Mouse (Mus musculus): ENCODE data around the gene Prph2. TPM values are rescaled to one million over a fixed set of nuclear protein-coding genes. Genes with fewer than 3 reads are reported as not detected.

The Prph2 gene
- polyA plus RNA-seq, 1 experiment from 2014 or later = not detected

GRCm38 (mm10) chr17:46933557-46934348 lies 23.5 kb downstream of the Prph2 start:
- no peak overlapping the region for H3K4me2 ChIP-seq (ENCODE audit: low read depth, low read length)
- no peak overlapping the region for H3K27ac ChIP-seq (ENCODE audit: low read length)
- no peak overlapping the region for H3K9ac ChIP-seq (ENCODE audit: low read length)
- no peaks in the 10 kb centered on the region for H3K4me1 ChIP-seq (replicated peaks; ENCODE audit: control insufficient read depth, insufficient read depth, low read length)
- H3K9me3 ChIP-seq (ENCODE audit: control insufficient read depth, low read length) = no peaks in the 10 kb centered on the region
- H3K27me3 ChIP-seq (ENCODE audit: control insufficient read depth, insufficient read depth, low read depth, low read length) = no peaks in the 10 kb centered on the region
- WGBS = 81% methylated on average over 19 of the region's 19 CpGs
- peak; percentile 57; the same call in 1 of the 2 replicates for ATAC-seq (ENCODE audit: low read depth)
- H3K36me3 ChIP-seq (ENCODE audit: control insufficient read depth, insufficient read depth, low read length) = peaks cover 68% of the 10 kb centered on the region
- H3K4me3 ChIP-seq (ENCODE audit: low read length) = no peak overlapping the region

- Histone ChIP-seq H3K4me2 (ENCODE audit: low read depth, low read length) (no peak overlapping the region), H3K27ac (ENCODE audit: low read length) (no peak overlapping the region), H3K4me1 (replicated peaks; ENCODE audit: control insufficient read depth, insufficient read depth, low read length) (no peaks in the 10 kb centered on the region), H3K9me3 (ENCODE audit: control insufficient read depth, low read length) (no peaks in the 10 kb centered on the region), H3K36me3 (ENCODE audit: control insufficient read depth, insufficient read depth, low read length) (peaks cover 69% of the 10 kb centered on the region), H3K27me3 (ENCODE audit: control insufficient read depth, insufficient read depth, low read depth, low read length) (no peaks in the 10 kb centered on the region), H3K9ac (ENCODE audit: low read length) (no peak overlapping the region), H3K4me3 (ENCODE audit: low read length) (no peak overlapping the region)
- 91% methylated on average over 8 of the region's 8 CpGs for WGBS
- ATAC-seq (ENCODE audit: low read depth) = no peak
These were observed 30.2 kb downstream of the Prph2 start for GRCm38 (mm10) chr17:46940461-46940860.

DNA sequence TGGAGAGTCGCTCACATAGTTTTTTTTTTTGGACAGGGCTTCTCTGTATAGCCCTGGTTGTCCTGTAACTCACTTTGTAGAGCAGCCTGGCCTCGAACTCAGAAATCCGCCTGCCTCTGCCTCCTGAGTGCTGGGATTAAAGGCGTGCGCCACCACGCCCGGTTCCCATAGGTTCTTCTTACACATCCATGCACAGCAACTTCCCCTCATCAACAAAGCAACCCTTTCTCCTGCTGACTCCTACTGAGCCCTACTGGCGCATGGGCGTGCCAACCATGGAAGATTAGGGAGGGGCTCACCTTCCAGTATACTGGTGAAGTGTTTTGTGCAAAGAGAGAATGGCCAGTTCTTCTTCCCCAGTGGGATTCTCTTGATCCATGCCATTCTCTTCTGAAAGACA lies 32.2 kb downstream of the Prph2 start:
- 95% methylated on average over 9 of the region's 9 CpGs for WGBS
- Histone ChIP-seq H3K4me2 (ENCODE audit: low read depth, low read length) (no peak overlapping the region), H3K36me3 (ENCODE audit: control insufficient read depth, insufficient read depth, low read length) (peaks cover 63% of the 10 kb centered on the region), H3K4me3 (ENCODE audit: low read length) (no peak overlapping the region), H3K27me3 (ENCODE audit: control insufficient read depth, insufficient read depth, low read depth, low read length) (no peaks in the 10 kb centered on the region), H3K9me3 (ENCODE audit: control insufficient read depth, low read length) (no peaks in the 10 kb centered on the region), H3K27ac (ENCODE audit: low read length) (no peak overlapping the region), H3K4me1 (replicated peaks; ENCODE audit: control insufficient read depth, insufficient read depth, low read length) (no peaks in the 10 kb centered on the region), H3K9ac (ENCODE audit: low read length) (no peak overlapping the region)
- ATAC-seq (ENCODE audit: low read depth) = no peak

- H3K4me3 ChIP-seq (ENCODE audit: low read length) = no peak overlapping the region
- 94% methylated on average over 9 of the region's 9 CpGs for WGBS
- H3K36me3 ChIP-seq (ENCODE audit: control insufficient read depth, insufficient read depth, low read length) = peaks cover 51% of the 10 kb centered on the region
- no peaks in the 10 kb centered on the region for H3K9me3 ChIP-seq (ENCODE audit: control insufficient read depth, low read length)
- no peak for ATAC-seq (ENCODE audit: low read depth)
- no peak overlapping the region for H3K27ac ChIP-seq (ENCODE audit: low read length)
- H3K27me3 ChIP-seq (ENCODE audit: control insufficient read depth, insufficient read depth, low read depth, low read length) = no peaks in the 10 kb centered on the region
- no peaks in the 10 kb centered on the region for H3K4me1 ChIP-seq (replicated peaks; ENCODE audit: control insufficient read depth, insufficient read depth, low read length)
- H3K9ac ChIP-seq (ENCODE audit: low read length) = no peak overlapping the region
- H3K4me2 ChIP-seq (ENCODE audit: low read depth, low read length) = no peak overlapping the region
These were observed 36.0 kb downstream of the Prph2 start for GRCm38 (mm10) chr17:46946276-46946675.

DNA sequence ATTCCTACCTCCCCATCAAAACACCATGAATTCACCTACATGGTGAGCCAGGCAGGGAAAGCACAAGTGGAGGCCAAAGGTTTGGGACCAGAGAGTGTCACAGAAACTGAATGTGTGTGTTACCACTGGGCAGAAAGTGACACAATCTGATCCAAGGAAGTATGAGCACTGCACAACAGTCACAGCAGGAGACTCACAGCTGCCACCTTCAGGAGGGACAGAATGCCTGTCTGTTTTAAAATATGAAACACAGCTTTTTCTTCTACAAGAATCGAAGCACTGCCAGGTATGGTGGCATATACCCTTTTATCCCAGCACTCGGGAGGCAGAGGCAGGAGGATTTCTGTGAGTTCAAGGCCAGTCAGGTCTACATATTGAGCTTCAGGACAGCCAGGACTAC lies 47.8 kb downstream of the Prph2 start:
- WGBS = 90% methylated on average over 2 of the region's 2 CpGs
- Histone ChIP-seq H3K4me2 (ENCODE audit: low read depth, low read length) (no peak overlapping the region), H3K27ac (ENCODE audit: low read length) (no peak overlapping the region), H3K9ac (ENCODE audit: low read length) (no peak overlapping the region), H3K4me3 (ENCODE audit: low read length) (no peak overlapping the region), H3K9me3 (ENCODE audit: control insufficient read depth, low read length) (no peaks in the 10 kb centered on the region), H3K36me3 (ENCODE audit: control insufficient read depth, insufficient read depth, low read length) (peaks cover 72% of the 10 kb centered on the region), H3K27me3 (ENCODE audit: control insufficient read depth, insufficient read depth, low read depth, low read length) (no peaks in the 10 kb centered on the region), H3K4me1 (replicated peaks; ENCODE audit: control insufficient read depth, insufficient read depth, low read length) (no peaks in the 10 kb centered on the region)
- no peak for ATAC-seq (ENCODE audit: low read depth)

GRCm38 (mm10) chr17:46960216-46960615 lies 50.0 kb downstream of the Prph2 start:
- Histone ChIP-seq H3K9me3 (ENCODE audit: control insufficient read depth, low read length) (no peaks in the 10 kb centered on the region), H3K4me2 (ENCODE audit: low read depth, low read length) (no peak overlapping the region), H3K27ac (ENCODE audit: low read length) (no peak overlapping the region), H3K4me1 (replicated peaks; ENCODE audit: control insufficient read depth, insufficient read depth, low read length) (no peaks in the 10 kb centered on the region), H3K9ac (ENCODE audit: low read length) (no peak overlapping the region), H3K27me3 (ENCODE audit: control insufficient read depth, insufficient read depth, low read depth, low read length) (no peaks in the 10 kb centered on the region), H3K4me3 (ENCODE audit: low read length) (no peak overlapping the region), H3K36me3 (ENCODE audit: control insufficient read depth, insufficient read depth, low read length) (peaks cover 74% of the 10 kb centered on the region)
- no peak for ATAC-seq (ENCODE audit: low read depth)
- WGBS = 78% methylated on average over 10 of the region's 10 CpGs

- Histone ChIP-seq H3K27ac (ENCODE audit: low read length) (no peak overlapping the region), H3K9me3 (ENCODE audit: control insufficient read depth, low read length) (no peaks in the 10 kb centered on the region), H3K27me3 (ENCODE audit: control insufficient read depth, insufficient read depth, low read depth, low read length) (no peaks in the 10 kb centered on the region), H3K9ac (ENCODE audit: low read length) (no peak overlapping the region), H3K36me3 (ENCODE audit: control insufficient read depth, insufficient read depth, low read length) (peaks cover 72% of the 10 kb centered on the region), H3K4me2 (ENCODE audit: low read depth, low read length) (no peak overlapping the region), H3K4me3 (ENCODE audit: low read length) (no peak overlapping the region), H3K4me1 (replicated peaks; ENCODE audit: control insufficient read depth, insufficient read depth, low read length) (no peaks in the 10 kb centered on the region)
- no peak for ATAC-seq (ENCODE audit: low read depth)
- WGBS = 66% methylated on average over 3 of the region's 3 CpGs
These were observed 51.9 kb downstream of the Prph2 start for GRCm38 (mm10) chr17:46962153-46962552.

- no peaks in the 10 kb centered on the region for H3K27me3 ChIP-seq (ENCODE audit: control insufficient read depth, insufficient read depth, low read depth, low read length)
- 77% methylated on average over 13 of the region's 13 CpGs for WGBS
These were observed 52.9 kb downstream of the Prph2 start for GRCm38 (mm10) chr17:46963186-46963585.

DNA sequence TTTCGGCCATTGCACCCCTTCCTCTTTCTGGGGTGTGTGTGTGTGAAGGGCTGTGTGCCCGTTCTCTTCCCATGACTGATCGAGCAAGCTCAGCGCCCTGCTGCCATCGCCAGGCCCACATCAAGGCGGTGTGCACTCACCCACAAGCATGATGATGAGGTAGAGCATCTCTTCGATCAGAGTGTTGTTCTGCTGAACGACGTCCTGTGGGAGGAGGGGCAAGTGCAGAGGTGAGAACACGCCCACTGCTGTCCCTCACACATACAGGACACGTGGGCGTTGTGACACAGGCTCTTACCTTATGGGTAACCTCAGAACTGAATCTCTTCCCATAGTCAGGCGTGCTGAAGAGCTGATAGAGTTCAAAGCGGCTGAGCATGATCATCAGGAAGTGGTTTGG lies 56.6 kb downstream of the Prph2 start:
- Histone ChIP-seq H3K9me3 (ENCODE audit: control insufficient read depth, low read length) (no peaks in the 10 kb centered on the region), H3K4me3 (ENCODE audit: low read length) (no peak overlapping the region), H3K9ac (ENCODE audit: low read length) (no peak overlapping the region), H3K36me3 (ENCODE audit: control insufficient read depth, insufficient read depth, low read length) (peaks cover 68% of the 10 kb centered on the region), H3K4me2 (ENCODE audit: low read depth, low read length) (no peak overlapping the region), H3K27ac (ENCODE audit: low read length) (no peak overlapping the region), H3K27me3 (ENCODE audit: control insufficient read depth, insufficient read depth, low read depth, low read length) (no peaks in the 10 kb centered on the region), H3K4me1 (replicated peaks; ENCODE audit: control insufficient read depth, insufficient read depth, low read length) (no peaks in the 10 kb centered on the region)
- 85% methylated on average over 14 of the region's 14 CpGs for WGBS
- no peak for ATAC-seq (ENCODE audit: low read depth)

More at GRCm38 (mm10) chr17:46963186-46963585, 52.9 kb downstream of the Prph2 start:
- Histone ChIP-seq H3K4me1 (replicated peaks; ENCODE audit: control insufficient read depth, insufficient read depth, low read length) (no peaks in the 10 kb centered on the region), H3K9ac (ENCODE audit: low read length) (no peak overlapping the region), H3K4me2 (ENCODE audit: low read depth, low read length) (no peak overlapping the region), H3K36me3 (ENCODE audit: control insufficient read depth, insufficient read depth, low read length) (peaks cover 67% of the 10 kb centered on the region), H3K9me3 (ENCODE audit: control insufficient read depth, low read length) (no peaks in the 10 kb centered on the region), H3K27ac (ENCODE audit: low read length) (no peak overlapping the region), H3K4me3 (ENCODE audit: low read length) (no peak overlapping the region)
- ATAC-seq (ENCODE audit: low read depth) = no peak

All from lung, embryonic 16.5 days (tissue).